Mouse (Mus musculus) hindbrain, embryonic 13.5 days (tissue): ENCODE data around the gene Prkcg. TPM values are rescaled to one million over a fixed set of nuclear protein-coding genes. Genes with fewer than 3 reads are reported as not detected.

Experiments used
- ATAC-seq: fragments of 200-750 bp; cut with Nextera tagmentation; 2 replicates; pipeline ENCODE4 v1.8.0; 2017; ENCODE audit warnings: moderate TSS enrichment; ENCODE audit not compliant: low FRiP score
- H3K27ac ChIP-seq: fragments of 300-500 bp; sonication (generic); 2 replicates; pipeline ENCODE4 v1.5.1; 2015; ENCODE audit warnings: inconsistent platforms, mild to moderate bottlenecking, moderate library complexity
- H3K27me3 ChIP-seq: fragments of 300-500 bp; sonication (generic); 2 replicates; pipeline ENCODE4 v1.6.1; 2015; ENCODE audit warnings: mild to moderate bottlenecking, inconsistent platforms
- H3K36me3 ChIP-seq: fragments of 300-500 bp; sonication (generic); 2 replicates; pipeline ENCODE4 v1.6.1; 2015; ENCODE audit warnings: mild to moderate bottlenecking, inconsistent platforms
- H3K4me1 ChIP-seq: fragments of 300-500 bp; sonication (generic); replicated peaks from 2 replicates; pipeline ENCODE4 v1.6.1; 2015; ENCODE audit warnings: inconsistent platforms
- H3K4me2 ChIP-seq: fragments of 300-500 bp; sonication (generic); 2 replicates; pipeline ENCODE4 v1.6.1; 2015; ENCODE audit warnings: inconsistent platforms, mild to moderate bottlenecking, moderate library complexity
- H3K4me3 ChIP-seq: fragments of 300-500 bp; sonication (generic); 2 replicates; pipeline ENCODE4 v1.5.1; 2015; ENCODE audit warnings: mild to moderate bottlenecking, inconsistent platforms
- H3K9ac ChIP-seq: fragments of 300-500 bp; sonication (generic); 2 replicates; pipeline ENCODE4 v1.6.1; 2015; ENCODE audit warnings: mild to moderate bottlenecking, inconsistent platforms
- H3K9me3 ChIP-seq: fragments of 300-500 bp; sonication (generic); 2 replicates; pipeline ENCODE4 v1.6.1; 2016; ENCODE audit warnings: inconsistent platforms
- WGBS: fragments of 180-500 bp; shearing (Covaris S2); methylation state at CpG from one replicate; pipeline ENCODE4 v1.1.7; 2015; 5-methylcytosine and 5-hydroxymethylcytosine counted together
- polyA plus RNA-seq: library from polyadenylated mRNA; unstranded; fragments of >200 nt; fragmentation: Nextera tagmentation; extraction: Ambion mirVana; gene quantifications from 2 replicates; pipeline ENCODE4 v1.2.1, GENCODE M21; 2015

Gene Prkcg
- polyA plus RNA-seq, 1 experiment from 2014 or later: 0.81 TPM

DNA sequence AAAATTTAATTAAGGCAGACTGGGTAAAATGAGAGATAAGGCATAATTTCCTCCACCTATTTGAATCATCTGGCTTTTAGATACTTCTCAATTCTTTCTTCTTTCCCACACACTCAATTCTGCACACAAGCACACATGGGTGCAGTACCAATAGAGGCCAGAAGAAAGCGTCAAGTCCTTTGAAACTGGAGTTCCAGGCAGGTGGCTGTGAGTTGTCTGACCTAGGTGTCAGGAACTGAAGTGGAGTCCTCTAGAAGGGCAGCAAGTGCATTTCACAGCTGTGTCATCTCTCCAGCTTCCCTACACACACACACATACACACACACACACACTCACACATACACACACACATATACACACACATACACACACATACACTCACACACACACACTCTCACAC, 62.6 kb downstream of the Prkcg start:
- no peak for ATAC-seq
- no peaks in the 10 kb centered on the region for H3K9me3 ChIP-seq
- no peak overlapping the region for H3K4me3 ChIP-seq
- H3K4me2 ChIP-seq: no peak overlapping the region
- WGBS: 100% methylated on average over 1 of the region's 1 CpGs
- no peak overlapping the region for H3K27ac ChIP-seq
- H3K9ac ChIP-seq: no peak overlapping the region
- H3K4me1 ChIP-seq: 0 out of 2 replicates have a peak, but pooled peaks cover 2% of the 10 kb centered on the region
- H3K36me3 ChIP-seq: peaks cover 80% of the 10 kb centered on the region
- no peaks in the 10 kb centered on the region for H3K27me3 ChIP-seq

GRCm38 (mm10) chr7:3354850-3355249, 65.9 kb downstream of the Prkcg start:
- Histone ChIP-seq H3K27me3 (no peaks in the 10 kb centered on the region), H3K4me1 (no peaks in the 10 kb centered on the region), H3K9me3 (no peaks in the 10 kb centered on the region), H3K9ac (no peak overlapping the region), H3K36me3 (peaks cover 72% of the 10 kb centered on the region), H3K4me3 (no peak overlapping the region), H3K27ac (no peak overlapping the region), H3K4me2 (no peak overlapping the region)
- ATAC-seq: no peak
- WGBS: 93% methylated on average over 6 of the region's 6 CpGs

DNA sequence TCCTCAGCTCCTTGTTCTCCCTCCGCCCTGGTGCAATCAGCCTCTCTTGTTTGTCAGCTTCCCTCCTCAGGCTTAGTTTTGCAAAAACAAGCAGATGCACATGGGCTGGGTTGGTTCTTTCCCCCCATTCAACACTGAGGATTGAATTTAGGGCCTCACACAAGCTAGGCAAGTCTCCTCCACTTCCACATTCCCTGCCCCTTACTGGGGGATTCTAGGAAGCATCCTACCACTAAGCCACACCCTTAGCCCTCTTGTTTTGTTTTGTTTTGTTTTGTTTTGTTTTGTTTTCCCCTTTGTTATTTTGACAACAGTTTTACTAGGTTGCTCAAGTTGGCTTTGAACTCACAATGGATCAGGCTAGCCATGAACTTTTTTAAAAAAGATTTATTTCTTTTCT, 71.7 kb downstream of the Prkcg start:
- Histone ChIP-seq H3K27ac (no peak overlapping the region), H3K9me3 (no peaks in the 10 kb centered on the region), H3K36me3 (peaks cover 67% of the 10 kb centered on the region), H3K4me3 (no peak overlapping the region), H3K9ac (no peak overlapping the region), H3K4me1 (no peaks in the 10 kb centered on the region), H3K27me3 (peaks cover 7% of the 10 kb centered on the region; the same call in 1 of the 2 replicates), H3K4me2 (no peak overlapping the region)
- WGBS: 89% methylated on average over 1 of the region's 1 CpGs
- ATAC-seq: no peak

DNA sequence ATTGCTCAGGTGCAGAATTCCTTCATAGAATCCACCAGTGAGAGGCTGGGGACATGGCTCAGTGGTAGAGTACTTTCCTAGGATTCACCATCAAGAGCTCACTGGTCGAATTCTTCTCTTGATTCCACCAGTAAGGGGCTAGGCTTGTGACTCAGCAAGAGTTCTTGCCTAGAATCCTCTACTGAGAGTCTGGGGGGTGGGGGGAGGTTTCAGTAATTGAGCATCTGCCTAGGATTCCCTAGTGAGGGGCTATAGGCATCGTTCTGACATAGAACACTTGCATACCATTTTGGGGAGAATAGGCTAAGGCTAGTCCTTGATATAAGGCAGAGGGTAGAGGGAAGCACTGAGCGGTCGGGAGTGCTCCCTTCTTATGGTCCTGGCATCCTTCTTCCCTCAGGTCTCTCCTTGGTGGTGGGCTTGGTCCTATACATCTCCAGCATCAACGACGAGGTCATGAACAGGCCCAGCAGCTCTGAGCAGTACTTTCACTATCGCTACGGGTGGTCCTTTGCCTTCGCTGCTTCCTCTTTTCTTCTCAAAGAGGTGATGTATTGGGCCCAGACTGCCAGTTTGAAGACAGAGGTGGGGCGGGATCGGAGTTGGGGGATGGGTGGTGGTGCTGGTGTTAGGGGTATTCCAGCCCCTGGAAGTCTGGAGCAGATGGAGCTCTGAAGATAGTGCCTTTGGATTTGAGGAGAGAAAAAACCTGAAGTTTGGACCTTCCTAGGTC, 76.7 kb downstream of the Prkcg start:
- H3K27ac ChIP-seq: no peak overlapping the region
- H3K27me3 ChIP-seq: peaks cover 25% of the 10 kb centered on the region
- H3K4me3 ChIP-seq: no peak overlapping the region
- H3K36me3 ChIP-seq: peaks cover 40% of the 10 kb centered on the region
- no peak overlapping the region for H3K4me2 ChIP-seq
- peaks cover 14% of the 10 kb centered on the region for H3K4me1 ChIP-seq
- 36% methylated on average over 11 of the region's 11 CpGs for WGBS
- H3K9ac ChIP-seq: no peak overlapping the region
- ATAC-seq: no peak
- H3K9me3 ChIP-seq: no peaks in the 10 kb centered on the region

DNA sequence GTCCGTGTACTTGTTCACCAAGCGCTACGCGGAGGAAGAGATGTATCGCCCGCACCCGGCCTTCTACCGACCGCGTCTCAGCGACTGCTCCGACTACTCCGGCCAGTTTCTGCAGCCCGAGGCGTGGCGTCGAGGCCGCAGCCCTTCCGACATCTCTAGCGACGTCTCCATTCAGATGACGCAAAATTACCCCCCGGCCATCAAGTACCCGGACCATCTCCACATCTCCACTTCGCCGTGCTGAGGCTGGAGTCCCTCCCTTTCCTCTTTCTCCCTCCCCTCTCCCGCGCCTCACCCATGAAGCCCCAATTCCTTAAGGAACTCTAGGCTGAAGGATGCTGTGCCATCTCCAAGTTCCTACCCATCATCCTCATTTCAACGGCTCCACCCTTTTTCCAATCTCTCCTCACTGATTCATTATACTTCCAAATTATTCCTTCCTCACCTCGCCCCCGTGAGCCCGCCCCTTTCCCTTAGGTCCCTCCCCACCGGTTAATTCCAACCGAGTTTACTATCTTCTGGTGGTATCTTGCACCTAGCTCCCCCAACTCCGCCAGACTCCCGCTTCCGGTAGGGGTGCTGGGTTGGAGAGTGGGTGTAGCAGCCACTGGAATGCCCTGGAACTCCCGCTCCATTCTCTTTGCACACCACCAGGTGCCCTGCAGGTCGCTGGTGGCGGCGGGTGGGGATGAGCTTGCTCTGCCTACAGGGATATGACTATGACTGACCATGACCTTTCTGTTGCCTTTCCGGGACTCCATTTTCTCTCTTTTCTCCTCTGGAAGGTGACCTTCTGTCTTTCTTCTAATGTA, 77.9 kb downstream of the Prkcg start:
- H3K9ac ChIP-seq: no peak overlapping the region
- no peak overlapping the region for H3K4me3 ChIP-seq
- 0 out of 2 replicates have a peak overlapping the region, but pooled peaks have one; percentile 8 for H3K4me2 ChIP-seq
- 18% methylated on average over 42 of the region's 42 CpGs for WGBS
- ATAC-seq: peak; percentile 9; the same call in 1 of the 2 replicates
- H3K27ac ChIP-seq: no peak overlapping the region
- H3K36me3 ChIP-seq: peaks cover 34% of the 10 kb centered on the region
- peaks cover 25% of the 10 kb centered on the region for H3K27me3 ChIP-seq
- no peaks in the 10 kb centered on the region for H3K9me3 ChIP-seq
- H3K4me1 ChIP-seq: peaks cover 14% of the 10 kb centered on the region

- Histone ChIP-seq H3K4me3 (no peak overlapping the region), H3K27me3 (peaks cover 25% of the 10 kb centered on the region), H3K4me1 (peaks cover 14% of the 10 kb centered on the region), H3K9ac (peak overlapping the region; percentile 31; the same call in 1 of the 2 replicates), H3K36me3 (peaks cover 29% of the 10 kb centered on the region), H3K4me2 (peak overlapping the region; percentile 29), H3K27ac (no peak overlapping the region), H3K9me3 (no peaks in the 10 kb centered on the region)
- 4% methylated on average over 7 of the region's 11 CpGs for WGBS
- ATAC-seq: 0 out of 2 replicates have a peak, but pooled peaks have one; percentile 26
Measured at GRCm38 (mm10) chr7:3367569-3367968, 78.6 kb downstream of the Prkcg start.

DNA sequence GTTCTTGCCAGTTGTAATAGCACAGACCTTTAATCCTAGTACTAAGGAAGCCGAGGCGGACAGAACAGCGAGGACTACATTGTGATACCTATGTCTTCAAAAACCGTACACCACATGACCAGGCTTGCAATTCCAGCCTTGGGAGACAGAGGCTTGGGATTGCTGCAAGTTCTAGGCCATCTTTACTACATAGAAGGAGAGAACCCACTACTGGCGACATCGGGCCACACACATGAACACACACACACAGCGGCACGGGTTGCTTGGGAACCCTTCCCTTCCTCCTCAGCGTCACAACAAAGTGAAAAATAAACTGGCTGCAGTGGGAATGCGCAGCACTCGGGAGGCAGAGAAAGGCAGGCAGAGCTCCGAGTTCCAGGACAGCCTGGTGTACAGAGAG, 79.3 kb downstream of the Prkcg start:
- Histone ChIP-seq H3K9me3 (no peaks in the 10 kb centered on the region), H3K4me1 (peaks cover 14% of the 10 kb centered on the region), H3K27me3 (peaks cover 25% of the 10 kb centered on the region), H3K36me3 (peaks cover 29% of the 10 kb centered on the region), H3K4me3 (no peak overlapping the region), H3K9ac (no peak overlapping the region), H3K4me2 (no peak overlapping the region), H3K27ac (no peak overlapping the region)
- WGBS: 32% methylated on average over 12 of the region's 12 CpGs
- ATAC-seq: peak; percentile 40; the same call in 1 of the 2 replicates

DNA sequence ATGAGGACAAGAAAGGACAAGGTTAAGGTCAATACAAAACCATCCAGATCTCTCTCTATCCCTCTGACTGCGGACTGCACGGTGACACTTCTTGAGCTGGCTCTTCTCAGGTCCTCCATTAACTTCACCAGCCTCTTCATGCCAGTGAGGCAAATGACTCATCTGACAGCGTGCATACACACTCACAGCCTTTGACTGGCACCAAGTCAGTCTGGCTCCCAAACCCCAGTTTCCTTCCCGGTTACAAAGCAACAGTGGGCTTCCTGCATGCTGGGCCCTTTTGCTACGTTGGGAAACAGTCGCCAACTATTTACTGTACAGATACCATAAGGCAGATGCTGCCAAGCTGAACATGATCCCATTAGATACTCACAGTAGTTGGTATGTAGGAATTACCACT, 80.2 kb downstream of the Prkcg start:
- Histone ChIP-seq H3K36me3 (peaks cover 27% of the 10 kb centered on the region), H3K9me3 (no peaks in the 10 kb centered on the region), H3K4me1 (peaks cover 14% of the 10 kb centered on the region), H3K4me3 (no peak overlapping the region), H3K4me2 (no peak overlapping the region), H3K27ac (no peak overlapping the region), H3K27me3 (peaks cover 25% of the 10 kb centered on the region), H3K9ac (no peak overlapping the region)
- 78% methylated on average over 6 of the region's 6 CpGs for WGBS
- ATAC-seq: no peak

DNA sequence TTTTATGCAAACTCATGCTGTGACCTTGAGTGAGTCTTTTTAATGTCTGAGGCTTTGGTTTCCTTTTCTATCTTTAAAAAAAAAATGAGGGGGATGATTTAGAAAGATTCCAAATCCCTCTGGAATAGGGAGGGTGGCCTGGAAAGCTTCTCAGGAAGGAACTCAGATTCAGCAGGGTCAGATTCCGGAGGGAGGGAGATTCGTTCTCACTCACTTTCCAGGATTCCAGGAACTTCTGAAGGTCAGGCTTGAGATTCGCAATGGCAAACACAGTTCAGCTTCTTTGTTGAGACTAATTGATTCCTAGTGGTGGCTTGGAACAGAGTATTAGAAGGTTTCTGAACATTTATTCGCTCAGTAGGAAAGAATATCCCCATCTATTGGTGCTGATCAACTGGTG, 81.4 kb downstream of the Prkcg start:
- no peaks in the 10 kb centered on the region for H3K9me3 ChIP-seq
- H3K36me3 ChIP-seq: peaks cover 15% of the 10 kb centered on the region
- no peak overlapping the region for H3K27ac ChIP-seq
- WGBS: 61% methylated on average over 4 of the region's 4 CpGs
- H3K9ac ChIP-seq: no peak overlapping the region
- H3K27me3 ChIP-seq: peaks cover 20% of the 10 kb centered on the region
- H3K4me3 ChIP-seq: no peak overlapping the region
- H3K4me2 ChIP-seq: no peak overlapping the region
- peaks cover 14% of the 10 kb centered on the region for H3K4me1 ChIP-seq
- no peak for ATAC-seq

DNA sequence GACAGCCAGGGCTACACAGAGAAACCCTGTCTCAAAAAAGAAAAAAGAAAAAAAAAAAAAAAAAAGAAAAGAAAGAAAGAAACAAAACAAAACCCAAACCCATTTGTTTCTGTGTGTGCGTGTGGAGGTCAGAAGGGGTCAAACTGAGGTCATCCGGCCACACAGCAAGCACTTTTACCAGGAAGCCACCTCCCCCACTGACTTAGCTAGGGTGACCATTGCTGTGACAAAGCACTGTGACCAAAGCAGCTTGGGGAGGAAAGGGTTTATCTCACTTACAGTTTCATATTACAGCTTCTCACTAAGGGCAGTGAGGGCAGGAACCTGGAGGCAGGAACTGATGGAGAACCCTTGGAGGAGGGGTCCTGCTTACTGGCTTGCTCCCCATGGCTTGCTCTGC, 83.4 kb downstream of the Prkcg start:
- H3K27me3 ChIP-seq: peaks cover 3% of the 10 kb centered on the region; the same call in 1 of the 2 replicates
- ATAC-seq: no peak
- no peak overlapping the region for H3K4me2 ChIP-seq
- H3K9ac ChIP-seq: no peak overlapping the region
- H3K36me3 ChIP-seq: no peaks in the 10 kb centered on the region
- H3K27ac ChIP-seq: no peak overlapping the region
- H3K9me3 ChIP-seq: no peaks in the 10 kb centered on the region
- H3K4me3 ChIP-seq: no peak overlapping the region
- 52% methylated on average over 2 of the region's 2 CpGs for WGBS
- peaks cover 5% of the 10 kb centered on the region for H3K4me1 ChIP-seq

DNA sequence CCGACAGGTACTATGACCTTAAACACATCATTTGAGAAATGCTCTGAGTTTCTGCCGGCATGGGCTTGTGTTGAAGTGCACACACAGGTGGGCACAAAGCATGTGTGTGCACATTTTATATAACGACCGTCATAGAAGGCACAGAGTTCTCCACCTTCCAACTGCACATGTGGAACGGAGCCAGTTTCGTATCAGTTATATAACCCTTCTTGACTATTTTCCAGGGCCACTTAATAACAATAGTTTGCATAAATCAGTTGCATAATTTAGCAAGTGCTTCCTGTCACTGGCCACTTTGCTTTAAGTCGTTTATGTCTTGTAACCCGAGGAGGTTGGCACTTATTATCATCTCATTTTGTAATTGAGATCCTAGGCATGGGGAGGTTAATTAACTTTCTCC, 84.8 kb downstream of the Prkcg start:
- H3K9me3 ChIP-seq: no peaks in the 10 kb centered on the region
- no peaks in the 10 kb centered on the region for H3K4me1 ChIP-seq
- ATAC-seq: no peak
- H3K9ac ChIP-seq: no peak overlapping the region
- H3K36me3 ChIP-seq: no peaks in the 10 kb centered on the region
- no peak overlapping the region for H3K27ac ChIP-seq
- H3K27me3 ChIP-seq: no peaks in the 10 kb centered on the region
- no peak overlapping the region for H3K4me2 ChIP-seq
- no peak overlapping the region for H3K4me3 ChIP-seq
- WGBS: 87% methylated on average over 8 of the region's 8 CpGs

DNA sequence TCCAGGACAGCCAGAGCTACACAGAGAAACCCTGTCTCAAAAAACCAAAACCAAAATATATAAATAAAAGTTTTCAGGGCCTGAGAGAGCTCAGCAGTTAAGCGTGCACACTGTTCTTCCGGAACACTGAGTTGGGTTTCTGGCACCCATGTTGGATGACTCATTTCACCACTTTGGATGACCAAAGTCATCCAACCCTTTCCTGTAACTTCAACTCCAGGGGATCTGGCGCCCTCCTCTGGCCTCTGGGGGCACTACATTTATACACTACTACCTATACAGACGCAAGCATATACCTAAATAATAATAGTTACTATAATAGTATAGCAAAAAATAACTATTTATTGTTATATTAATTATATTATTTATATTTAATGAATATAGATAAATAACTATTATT, 87.9 kb downstream of the Prkcg start:
- 51% methylated on average over 4 of the region's 4 CpGs for WGBS
- ATAC-seq: no peak
- no peak overlapping the region for H3K9ac ChIP-seq
- H3K27ac ChIP-seq: no peak overlapping the region
- H3K4me2 ChIP-seq: no peak overlapping the region
- no peaks in the 10 kb centered on the region for H3K4me1 ChIP-seq
- no peaks in the 10 kb centered on the region for H3K27me3 ChIP-seq
- H3K36me3 ChIP-seq: no peaks in the 10 kb centered on the region
- no peaks in the 10 kb centered on the region for H3K9me3 ChIP-seq
- H3K4me3 ChIP-seq: no peak overlapping the region
